In the genomic region with DNA sequence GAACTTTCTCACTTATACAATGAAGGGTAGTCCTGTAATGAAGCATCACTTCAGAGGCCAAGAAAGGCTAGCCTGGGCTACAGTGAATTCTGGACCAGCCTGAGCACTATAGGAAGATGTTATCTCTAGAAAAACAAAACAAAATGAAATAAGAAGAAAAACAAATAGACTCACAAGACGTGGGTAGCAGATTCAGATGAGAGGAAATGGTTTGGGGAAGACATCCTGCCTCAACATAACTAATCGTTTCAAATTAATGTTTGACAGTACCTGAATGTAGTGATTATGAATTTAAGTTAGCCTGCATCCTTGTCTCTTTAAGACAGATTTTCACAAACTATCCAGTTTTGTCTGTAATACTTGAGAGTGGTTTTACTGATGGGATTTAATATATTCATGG, we compare ENCODE assay signal across 17 mouse cellular contexts.
DNase-seq lines count a peak whose midpoint lies in the region; ATAC-seq lines count a peak whose summit lies in the region.
"Had no signal": no experiment of that assay in that cellular context is flagged by ENCODE, and none has a peak within 500 bp of the region (broad histone marks: within the 10 kb centered on the region; RNA-seq: fewer than 3 reads in every experiment).

No protein-coding gene starts in this region.

- peak; percentile 13 for DNase-seq in CD4-positive, CD25-positive, alpha-beta regulatory T cell, adult 2 months (ENCODE audit: low read depth, low spot score)
- DNase-seq in induced T-regulatory cell, adult 2 months (ENCODE audit: low read depth): peak; percentile 21
- no peak for DNase-seq in layer of hippocampus, adult 18-20 months (ENCODE audit: low spot score in 2 of 2)
- DNase-seq in gastrocnemius, postnatal 36 days: no peak
- DNase-seq in heart, postnatal 4 days: no peak
- DNase-seq: adrenal gland, adult 8-10 months; adrenal gland, postnatal 14 days; adrenal gland, postnatal 36 days; cerebellum, adult 11-12 months; cerebellum, adult 2 months; cerebellum, adult 9-10 months; cerebellum, postnatal 10 days; cerebellum, postnatal 25 days; forebrain, postnatal 0 days had no signal

- ATAC-seq in CD4-positive, CD25-positive, alpha-beta regulatory T cell, adult 4 months: peak; percentile 51
- ATAC-seq: forebrain, embryonic 13.5 days; forebrain, embryonic 15.5 days; forebrain, postnatal 0 days had no signal

- intact Hi-C loops in gastrocnemius, postnatal 36 days (cut with DNase I): no loop called here

Comparison
In these comparisons a context has a peak if more than half of its experiments do, and no peak if none do; other contexts are left out.
1. DNase-seq: peak in CD4-positive, CD25-positive, alpha-beta regulatory T cell, adult 2 months (single experiment) and induced T-regulatory cell, adult 2 months (single experiment); none in layer of hippocampus, adult 18-20 months (0 of 2), gastrocnemius, postnatal 36 days (0 of 2) and heart, postnatal 4 days (single experiment).